Mouse (Mus musculus) heart, postnatal 0 days (tissue): ENCODE measurements around the gene Bcl2l15. TPM values are rescaled to one million over a fixed set of nuclear protein-coding genes. Genes with fewer than 3 reads are reported as not detected.
A peak's percentile ranks its signal among the peaks of the same experiment; 100 is the strongest.
"Not testable (repeated sequence)": the region's sequence is repeated elsewhere in the genome, so short reads cannot be mapped to it uniquely, and the experiment has no call there.

Source experiments
- ATAC-seq: fragments of 200-750 bp; cut with Nextera tagmentation; 2 replicates; pipeline ENCODE4 v1.8.0; 2017; ENCODE audit warnings: low read depth, moderate number of reproducible peaks, moderate library complexity; ENCODE audit not compliant: insufficient read depth
- DNase-seq: peaks from one replicate; pipeline ENCODE4 v3.0.0-alpha.2; 2016; ENCODE audit warnings: low spot score
- H3K27ac ChIP-seq: fragments of 300-500 bp; sonication (generic); 2 replicates; pipeline ENCODE4 v1.5.1; 2014; ENCODE audit warnings: low read depth, mild to moderate bottlenecking
- H3K27me3 ChIP-seq: fragments of 300-500 bp; sonication (generic); 2 replicates; pipeline ENCODE4 v1.6.1; 2014; ENCODE audit warnings: low read length, mixed read lengths; ENCODE audit not compliant: control insufficient read depth, insufficient read depth
- H3K36me3 ChIP-seq: fragments of 300-500 bp; sonication (generic); replicated peaks from 2 replicates; pipeline ENCODE4 v1.6.1; 2014; ENCODE audit warnings: low read length, mixed read lengths; ENCODE audit not compliant: control insufficient read depth, insufficient read depth
- H3K4me1 ChIP-seq: fragments of 300-500 bp; sonication (generic); 2 replicates; pipeline ENCODE4 v1.6.1; 2014; ENCODE audit warnings: antibody characterized with exemption; ENCODE audit not compliant: control insufficient read depth, insufficient read depth
- H3K4me2 ChIP-seq: fragments of 300-500 bp; sonication (generic); 2 replicates; pipeline ENCODE4 v1.6.1; 2014; ENCODE audit warnings: low read depth, mild to moderate bottlenecking, low read length, moderate library complexity
- H3K4me3 ChIP-seq: fragments of 300-500 bp; sonication (generic); 2 replicates; pipeline ENCODE4 v1.5.1; 2014; ENCODE audit warnings: low read depth, low read length
- H3K9ac ChIP-seq: fragments of 300-500 bp; sonication (generic); replicated peaks from 2 replicates; pipeline ENCODE4 v1.6.1; 2014; ENCODE audit warnings: low read depth, low read length, mixed read lengths
- H3K9me3 ChIP-seq: fragments of 300-500 bp; sonication (generic); replicated peaks from 2 replicates; pipeline ENCODE4 v1.6.1; 2016; ENCODE audit warnings: low read length; ENCODE audit not compliant: control insufficient read depth
- CTCF ChIP-seq: IDR thresholded peaks from 2 replicates; pipeline ENCODE4 v1.5.1; 2016; ENCODE audit warnings: antibody characterized with exemption, control low read depth, low read depth
- EP300 ChIP-seq: IDR thresholded peaks from 2 replicates; pipeline ENCODE4 v1.6.1; 2016; ENCODE audit warnings: antibody characterized with exemption, low read depth
- WGBS: fragments of 180-500 bp; shearing (Covaris S2); extraction: QIAGEN DNeasy Blood & Tissue Kit; methylation state at CpG from one replicate; pipeline ENCODE4 v1.1.7; 2014; 5-methylcytosine and 5-hydroxymethylcytosine counted together
- polyA plus RNA-seq: library from polyadenylated mRNA; unstranded; fragments of >200 nt; fragmentation: Nextera tagmentation; extraction: Ambion mirVana; gene quantifications from 2 replicates; pipeline ENCODE4 v1.2.1, GENCODE M21; 2015
- total RNA-seq: library from RNA; depleted of rRNA; stranded (reverse); fragments of >200 nt; gene quantifications from 2 replicates; pipeline ENCODE4 v1.2.3, GENCODE M21; 2014; ENCODE audit warnings: low replicate concordance

Gene Bcl2l15
- total and polyA plus RNA-seq, 2 experiments from 2014 or later, result 0.15 TPM; not detected in 1

GRCm38 (mm10) chr3:103809799-103810150 is 22.6 kb upstream of the Bcl2l15 start:
- Histone ChIP-seq H3K9me3 (no peaks in the 10 kb centered on the region), H3K27me3 (no peaks in the 10 kb centered on the region), H3K36me3 (peaks cover 32% of the 10 kb centered on the region), H3K4me3 (peak overlapping the region; percentile 74), H3K9ac (peak overlapping the region; percentile 65), H3K4me1 (no peaks in the 10 kb centered on the region), H3K27ac (peak overlapping the region; percentile 92), H3K4me2 (peak overlapping the region; percentile 62)
- DNase-seq, result no peak
- ATAC-seq, result 0 out of 2 replicates have a peak, but pooled peaks have one; percentile 12
- WGBS, result 2% methylated on average over 14 of the region's 14 CpGs
- TF ChIP-seq CTCF (no peak), EP300 (no peak)

GRCm38 (mm10) chr3:103810967-103811366 is 21.4 kb upstream of the Bcl2l15 start:
- no peak for TF ChIP-seq CTCF
- TF ChIP-seq EP300, result no peak
- Histone ChIP-seq H3K4me1 (no peaks in the 10 kb centered on the region), H3K36me3 (peaks cover 35% of the 10 kb centered on the region), H3K4me3 (no peak overlapping the region), H3K9ac (no peak overlapping the region), H3K9me3 (no peaks in the 10 kb centered on the region), H3K27ac (no peak overlapping the region), H3K27me3 (no peaks in the 10 kb centered on the region), H3K4me2 (no peak overlapping the region)
- 84% methylated on average over 6 of the region's 6 CpGs for WGBS
- DNase-seq, result no peak
- ATAC-seq, result no peak

GRCm38 (mm10) chr3:103827548-103827947 is 4.9 kb upstream of the Bcl2l15 start:
- Histone ChIP-seq H3K9ac (no peak overlapping the region), H3K4me1 (peaks cover 4% of the 10 kb centered on the region), H3K4me2 (no peak overlapping the region), H3K27me3 (no peaks in the 10 kb centered on the region), H3K27ac (no peak overlapping the region), H3K4me3 (no peak overlapping the region), H3K36me3 (peaks cover 11% of the 10 kb centered on the region), H3K9me3 (no peaks in the 10 kb centered on the region)
- ATAC-seq (no peak), DNase-seq (no peak)
- no peak for TF ChIP-seq EP300
- peak; percentile 17; the same call in 1 of the 2 replicates for TF ChIP-seq CTCF

GRCm38 (mm10) chr3:103829036-103829435 is 3.4 kb upstream of the Bcl2l15 start:
- ATAC-seq (no peak), DNase-seq (no peak)
- WGBS, result 81% methylated on average over 3 of the region's 3 CpGs
- Histone ChIP-seq H3K27me3 (no peaks in the 10 kb centered on the region), H3K4me1 (peaks cover 5% of the 10 kb centered on the region), H3K4me3 (no peak overlapping the region), H3K36me3 (no peaks in the 10 kb centered on the region), H3K9ac (no peak overlapping the region), H3K4me2 (no peak overlapping the region), H3K9me3 (no peaks in the 10 kb centered on the region), H3K27ac (no peak overlapping the region)
- no peak for TF ChIP-seq CTCF
- no peak for TF ChIP-seq EP300

GRCm38 (mm10) chr3:103830681-103831080 is 1.7 kb upstream of the Bcl2l15 start:
- ATAC-seq, DNase-seq, H3K4me2 ChIP-seq, H3K9me3 ChIP-seq, H3K9ac ChIP-seq, H3K27ac ChIP-seq, H3K4me1 ChIP-seq, H3K36me3 ChIP-seq, H3K4me3 ChIP-seq, H3K27me3 ChIP-seq: not testable (repeated sequence)
- WGBS, result 46% methylated on average over 1 of the region's 1 CpGs

- DNase-seq (no peak), ATAC-seq (no peak)
- peaks cover 5% of the 10 kb centered on the region for H3K4me1 ChIP-seq
- no peaks in the 10 kb centered on the region for H3K9me3 ChIP-seq
- no peak overlapping the region for H3K9ac ChIP-seq
- TF ChIP-seq CTCF (no peak), EP300 (no peak)
- H3K27ac ChIP-seq, result no peak overlapping the region
- no peak overlapping the region for H3K4me3 ChIP-seq
- H3K36me3 ChIP-seq, result no peaks in the 10 kb centered on the region
- no peak overlapping the region for H3K4me2 ChIP-seq
- WGBS, result 32% methylated on average over 7 of the region's 7 CpGs
- H3K27me3 ChIP-seq, result no peaks in the 10 kb centered on the region
These were observed 1.3 kb upstream of the Bcl2l15 start for GRCm38 (mm10) chr3:103831146-103831545.
